Comparison of ENCODE assay signal across 13 mouse cellular contexts in the genomic region with DNA sequence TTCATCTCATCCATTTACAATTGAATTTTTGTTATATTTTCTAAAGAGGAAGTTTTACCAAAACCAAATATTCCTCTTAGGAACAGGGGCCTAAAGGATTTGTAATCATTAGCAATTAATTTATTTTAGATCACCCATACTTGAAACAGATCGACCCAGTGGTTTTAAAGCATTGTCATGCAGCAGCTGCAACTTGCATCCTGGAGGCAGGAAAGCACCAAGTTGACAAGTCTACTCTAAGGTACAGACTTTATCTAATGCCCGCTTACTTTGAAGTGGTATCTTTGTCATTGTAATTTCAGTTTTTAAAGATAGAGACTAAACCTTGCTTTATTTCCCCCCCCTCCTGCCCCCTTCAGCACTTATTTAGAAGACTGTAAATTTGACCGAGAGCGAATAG. TPM values are rescaled to one million over a fixed set of nuclear protein-coding genes. Genes with fewer than 3 reads are reported as not detected.
DNase-seq lines count a peak whose midpoint lies in the region; ATAC-seq and TF ChIP-seq lines count a peak whose summit lies in the region.
"Had no signal": no experiment of that assay in that cellular context is flagged by ENCODE, and none has a peak within 500 bp of the region (broad histone marks: within the 10 kb centered on the region; RNA-seq: fewer than 3 reads in every experiment).

No protein-coding gene starts in this region.

- no peak overlapping the region for H3K27ac ChIP-seq in kidney, embryonic 15.5 days

- H3K4me1 ChIP-seq in kidney, embryonic 15.5 days: peaks cover 24% of the 10 kb centered on the region

- peak overlapping the region; percentile 86 for H3K4me2 ChIP-seq in kidney, embryonic 15.5 days
- H3K4me2 ChIP-seq in myocyte (ENCODE audit: low read depth): peak overlapping the region; percentile 89

- H3K9me3 ChIP-seq in kidney, embryonic 15.5 days (replicated peaks): no peaks in the 10 kb centered on the region

- DNase-seq in cerebellum, adult 9-10 months: peak; percentile 26
- DNase-seq in cerebellum, postnatal 14 days: no peak
- no peak for DNase-seq in kidney, postnatal 4 days
- DNase-seq in retina, embryonic 14.5 days (ENCODE audit: low spot score): peak; percentile 17
- no peak for DNase-seq in retina, postnatal 1 day
- DNase-seq in frontal cortex, postnatal 14 days (ENCODE audit: low spot score in 2 of 2): no peak
- DNase-seq: adrenal gland, postnatal 36 days; cerebellum, adult 2 months; forebrain, postnatal 0 days; kidney, postnatal 25 days had no signal

- no peak overlapping the region for H3K9ac ChIP-seq in kidney, embryonic 15.5 days

- WGBS in kidney, embryonic 15.5 days: 49% methylated on average over 4 of the region's 4 CpGs

- no peak for ATAC-seq in kidney, embryonic 15.5 days (replicated peaks; ENCODE audit: low FRiP score)
- ATAC-seq: forebrain, postnatal 0 days; Patski had no signal

- no peaks in the 10 kb centered on the region for H3K36me3 ChIP-seq in kidney, embryonic 15.5 days
- no peaks in the 10 kb centered on the region for H3K36me3 ChIP-seq in myocyte (ENCODE audit: control insufficient read depth, insufficient read depth)

- no peak overlapping the region for H3ac ChIP-seq in myocyte (ENCODE audit: control insufficient read depth, insufficient read length)

- peaks cover 25% of the 10 kb centered on the region for H3K79me2 ChIP-seq in myocyte (ENCODE audit: control insufficient read depth, insufficient read depth)

- H3K4me3 ChIP-seq in kidney, embryonic 15.5 days (replicated peaks): 0 out of 2 replicates have a peak overlapping the region, but pooled peaks have one; percentile 7
- H3K4me3 ChIP-seq in myocyte: peak overlapping the region; percentile 78

- no peak for TF ChIP-seq POLR2A in myocyte (IDR thresholded peaks at IDR 0.05; ENCODE audit: insufficient read length, low read depth)

- H3K27me3 ChIP-seq in kidney, embryonic 15.5 days: peaks cover 8% of the 10 kb centered on the region; the same call in 1 of the 2 replicates
- H3K27me3 ChIP-seq in myocyte (ENCODE audit: control insufficient read depth, insufficient read depth, insufficient read length): no peaks in the 10 kb centered on the region
- H3K27me3 ChIP-seq: Patski had no signal

TF ChIP-seq in myocyte, 11 proteins besides CTCF, POLR2A, EP300 and RAD21:
- TF ChIP-seq MAX (IDR thresholded peaks at IDR 0.05; ENCODE audit: low read depth): no peak
- no peak for TF ChIP-seq REST (IDR thresholded peaks at IDR 0.05; ENCODE audit: insufficient read depth, insufficient read length)
- TF ChIP-seq TCF3 (IDR thresholded peaks at IDR 0.05; ENCODE audit: insufficient read length, low read depth): no peak
- no peak for TF ChIP-seq POLR2AphosphoS2 (IDR thresholded peaks at IDR 0.05; ENCODE audit: insufficient read length, low read depth)
- TF ChIP-seq USF1 (IDR thresholded peaks at IDR 0.05; ENCODE audit: low read depth): no peak
- no peak for TF ChIP-seq SRF (IDR thresholded peaks at IDR 0.05; ENCODE audit: control insufficient read depth, insufficient read length, low read depth)
- TF ChIP-seq MYOG (IDR thresholded peaks at IDR 0.05; ENCODE audit: control insufficient read depth in 1 of 3, insufficient read depth in 1 of 3, insufficient read length in 2 of 3, low read depth in 2 of 3): no peak
- TF ChIP-seq CEBPB (IDR thresholded peaks at IDR 0.05; ENCODE audit: insufficient read depth, poor library complexity, severe bottlenecking): no peak
- TF ChIP-seq TCF12 (IDR thresholded peaks at IDR 0.05; ENCODE audit: insufficient read depth, poor library complexity, severe bottlenecking): no peak

RNA-seq across cellular contexts. Expression of gene Commd3, which starts 1.6 kb away (rescaled TPM):
- 205 and 229 TPM in 2 replicates for polyA plus RNA-seq in kidney, embryonic 15.5 days (2015; fragmentation: Nextera tagmentation; extraction: Ambion mirVana)
- polyA plus RNA-seq in myocyte (2012; fragmentation: generic; extraction: Trizol): 121 TPM

RNA-seq across cellular contexts. Expression of gene Bmi1, which starts 3.1 kb away (rescaled TPM):
- polyA plus RNA-seq in kidney, embryonic 15.5 days (2015; fragmentation: Nextera tagmentation; extraction: Ambion mirVana): 29.0 and 35.9 TPM in 2 replicates
- 15.6 TPM for polyA plus RNA-seq in myocyte (2012; fragmentation: generic; extraction: Trizol)

RNA-seq across cellular contexts. Expression of gene Spag6, which starts 20.1 kb away (rescaled TPM):
- 0.26 TPM in 1 of 2 replicates, not detected in the other for polyA plus RNA-seq in kidney, embryonic 15.5 days (2015; fragmentation: Nextera tagmentation; extraction: Ambion mirVana)
- 0.62 TPM for polyA plus RNA-seq in myocyte (2012; fragmentation: generic; extraction: Trizol)

Comparison
In these comparisons a context has a peak if more than half of its experiments do, and no peak if none do; other contexts are left out.
1. DNase-seq: peak in cerebellum, adult 9-10 months (single experiment) and retina, embryonic 14.5 days (single experiment); none in cerebellum, postnatal 14 days (0 of 2), kidney, postnatal 4 days (0 of 2), retina, postnatal 1 day (single experiment) and frontal cortex, postnatal 14 days (0 of 2).